Mouse (Mus musculus) embryo, embryonic 9.5 days (tissue): Measurements from ENCODE around the gene Sec11a.

Experiments used
- DNase-seq: peaks from one replicate; pipeline ENCODE4 v3.0.0-alpha.2; 2017; ENCODE audit errors: extremely low spot score

The Sec11a gene

GRCm38 (mm10) chr7:80860227-80860626 is 87.4 kb downstream of the Sec11a start:
- peak; percentile 67 for DNase-seq

GRCm38 (mm10) chr7:80857181-80857580 is 90.4 kb downstream of the Sec11a start:
- peak; percentile 76 for DNase-seq

- DNase-seq = no peak
These were observed 92.3 kb downstream of the Sec11a start for GRCm38 (mm10) chr7:80855316-80855715.
